Mouse (Mus musculus) embryonic fibroblast, embryonic 13.5 days (primary cell): ENCODE data around the gene Aar2.

Experiments
- CTCF ChIP-seq: IDR thresholded peaks from 2 replicates; pipeline ENCODE4 v1.5.1; 2011; ENCODE audit warnings: mild to moderate bottlenecking, control low read depth, low read length, moderate library complexity, borderline replicate concordance; ENCODE audit not compliant: insufficient read depth
- POLR2A ChIP-seq: IDR thresholded peaks from 2 replicates; pipeline ENCODE4 v1.6.1; 2011; ENCODE audit warnings: low read depth, mild to moderate bottlenecking, control low read depth, low read length, moderate library complexity

DNA sequence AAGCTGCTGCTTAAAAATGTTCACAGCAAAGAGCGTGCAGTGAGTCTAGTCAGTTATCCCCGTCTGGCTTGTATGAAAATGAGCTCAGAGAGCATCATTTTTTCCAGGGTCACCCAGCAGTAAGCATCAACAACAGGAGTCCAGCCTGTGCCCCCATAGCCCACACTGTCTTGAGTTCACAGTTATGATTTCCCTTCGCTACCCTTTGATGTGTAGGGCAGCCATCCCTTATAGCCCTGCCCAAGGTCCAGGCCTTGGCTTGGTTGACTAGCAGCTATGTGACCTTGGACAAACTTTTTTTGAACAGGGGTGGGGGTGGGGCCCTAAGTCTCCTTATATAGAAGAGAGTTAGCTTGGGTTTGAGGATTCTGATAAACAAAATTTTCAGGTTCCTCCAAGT lies 21.9 kb downstream of the Aar2 start:
- no peak for TF ChIP-seq CTCF
- no peak for TF ChIP-seq POLR2A
